Mouse (Mus musculus) retina, adult 2 months (tissue): Measurements from ENCODE around the gene Krt87.

ENCODE experiments used
- DNase-seq: peaks from one replicate; pipeline ENCODE4 v3.0.0-alpha.2; 2012; ENCODE audit warnings: low read depth, low spot score

The Krt87 gene

DNA sequence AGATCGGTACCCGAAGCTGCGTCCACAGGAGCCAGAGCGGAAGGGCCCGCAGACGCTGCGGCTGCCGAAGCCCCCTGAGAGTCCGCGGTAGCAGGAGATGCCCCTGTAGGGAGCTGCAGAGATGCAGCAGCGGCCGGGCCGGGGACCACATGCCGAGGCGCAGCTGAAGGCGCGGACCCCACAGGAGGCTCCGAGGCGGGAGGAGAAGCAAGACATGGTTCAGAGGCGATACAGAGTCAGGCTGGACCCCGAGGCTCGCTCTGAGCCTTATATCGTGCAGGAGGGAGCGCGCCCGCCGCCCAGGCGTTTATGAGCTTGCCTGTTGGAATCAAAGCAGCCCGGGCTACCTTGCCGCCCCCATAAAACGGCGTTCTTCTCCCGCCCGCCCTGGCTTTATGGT lies at the start of gene Krt87:
Gene Krt87, minus strand, starts transcription at position 250 of the 400 bp plus-strand sequence.
- DNase-seq: no peak

DNA sequence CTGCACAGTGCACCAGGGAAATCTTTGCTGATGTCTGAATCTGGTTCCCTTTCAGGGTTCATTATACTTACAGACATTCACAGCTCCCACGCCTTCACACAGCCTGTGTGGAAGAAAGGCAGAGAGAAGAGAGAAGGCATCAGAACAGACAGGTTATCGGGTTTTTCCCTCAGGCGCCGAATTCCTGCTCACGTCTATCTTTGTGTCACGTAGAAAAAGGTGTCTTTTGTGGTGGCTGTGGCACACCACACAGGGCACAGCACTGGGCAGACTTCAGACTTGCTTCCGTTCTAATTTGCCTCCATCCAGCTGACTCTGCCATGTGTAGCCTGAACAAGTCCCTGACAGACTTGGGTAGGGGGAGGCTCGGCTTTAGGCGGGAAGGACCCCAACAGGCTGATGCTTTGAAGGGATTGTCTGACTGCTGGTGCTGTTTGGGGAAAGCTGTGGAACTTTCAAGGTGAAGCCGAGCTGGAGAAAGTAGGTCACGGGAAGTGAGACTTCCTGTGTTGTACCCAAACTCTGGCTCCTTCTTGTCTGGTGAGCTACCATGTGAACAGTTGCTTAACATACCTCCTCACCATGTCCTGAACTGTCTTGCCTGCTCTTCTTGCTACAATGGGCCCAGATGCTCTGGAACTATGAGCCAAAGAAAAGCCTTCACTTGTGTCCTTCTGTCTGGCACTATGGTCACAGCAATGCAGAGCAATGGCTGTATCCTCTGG lies 47.5 kb upstream of the Krt87 start:
- no peak for DNase-seq

DNA sequence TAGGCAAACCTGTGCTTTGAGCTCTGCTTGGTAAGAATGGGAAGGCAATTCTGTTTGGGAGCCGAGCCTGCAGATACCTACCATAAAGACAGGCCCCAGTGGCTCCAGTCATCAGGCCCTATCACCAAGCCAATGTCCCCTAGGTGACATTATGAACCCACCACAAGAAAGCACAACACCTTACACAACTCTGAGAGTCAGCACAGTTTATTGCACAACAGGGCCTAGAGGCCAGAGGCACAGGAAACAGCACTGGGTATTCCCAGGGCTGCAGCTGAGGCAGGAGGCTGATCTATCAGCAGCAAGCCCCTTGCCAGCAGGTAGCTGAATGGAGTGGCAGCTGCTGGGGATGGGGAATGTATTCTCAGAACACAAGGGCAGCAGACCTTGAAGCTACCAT lies 46.3 kb upstream of the Krt87 start:
- DNase-seq: no peak

DNA sequence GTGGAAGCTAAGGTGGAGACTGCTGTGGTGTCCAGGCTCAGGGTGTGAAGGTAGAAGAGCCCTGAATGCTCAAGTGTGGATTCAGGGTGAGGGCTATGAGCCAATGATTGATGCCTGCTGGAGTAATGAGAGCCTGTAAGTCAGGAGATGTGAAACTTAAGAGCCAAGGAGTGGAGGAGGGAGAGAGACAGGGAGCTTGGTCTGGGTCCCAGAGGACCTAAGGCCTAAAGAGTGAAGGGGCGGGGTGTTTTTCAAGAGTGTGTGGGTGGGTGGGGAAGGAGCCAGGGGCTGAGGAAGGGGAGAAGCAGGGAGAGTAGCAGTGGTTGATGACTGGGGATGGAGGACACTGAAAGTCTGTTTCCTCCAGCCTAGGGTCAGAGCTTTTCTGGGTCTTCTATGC lies 45.0 kb upstream of the Krt87 start:
- DNase-seq: no peak

DNA sequence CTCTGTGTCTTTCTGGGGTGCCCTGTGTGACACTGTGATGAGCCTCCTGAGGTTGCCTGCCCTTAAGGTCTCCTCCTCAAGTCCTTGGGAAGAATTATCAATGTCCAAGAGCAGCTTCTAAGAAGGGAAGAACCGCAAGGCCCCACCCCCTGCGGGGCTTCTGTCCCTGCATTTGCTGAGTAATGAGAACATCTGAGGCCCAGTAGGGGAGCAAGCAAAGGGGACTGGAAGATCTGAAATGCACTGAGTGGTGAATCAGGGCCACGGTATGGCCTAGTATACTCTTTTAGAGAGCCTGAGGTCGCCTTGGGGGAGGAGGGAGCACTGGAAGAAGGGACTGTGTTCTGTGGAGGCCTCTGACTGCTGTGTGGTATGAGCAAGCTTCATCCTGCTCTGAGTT lies 43.5 kb upstream of the Krt87 start:
- DNase-seq: no peak

DNA sequence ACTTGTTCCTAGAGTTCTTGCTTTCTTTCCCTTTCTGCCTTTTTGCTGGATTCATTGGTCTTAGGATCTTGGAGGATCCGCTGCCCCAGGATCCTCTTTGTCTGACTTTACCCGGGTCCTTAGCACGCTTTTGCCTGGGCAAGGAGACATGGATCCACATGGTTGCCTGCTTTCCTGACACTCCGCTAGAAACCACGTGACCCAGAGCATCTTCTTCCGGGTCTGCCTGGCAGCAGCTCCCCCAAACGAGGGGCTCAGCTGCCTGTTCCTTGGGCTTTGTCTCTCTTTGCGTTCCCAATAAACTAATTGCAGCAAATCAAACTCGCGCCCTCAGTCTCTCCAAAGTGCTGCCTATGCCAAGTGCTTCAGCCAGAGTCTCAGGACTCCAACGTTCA lies 41.1 kb upstream of the Krt87 start:
- DNase-seq: no peak

DNA sequence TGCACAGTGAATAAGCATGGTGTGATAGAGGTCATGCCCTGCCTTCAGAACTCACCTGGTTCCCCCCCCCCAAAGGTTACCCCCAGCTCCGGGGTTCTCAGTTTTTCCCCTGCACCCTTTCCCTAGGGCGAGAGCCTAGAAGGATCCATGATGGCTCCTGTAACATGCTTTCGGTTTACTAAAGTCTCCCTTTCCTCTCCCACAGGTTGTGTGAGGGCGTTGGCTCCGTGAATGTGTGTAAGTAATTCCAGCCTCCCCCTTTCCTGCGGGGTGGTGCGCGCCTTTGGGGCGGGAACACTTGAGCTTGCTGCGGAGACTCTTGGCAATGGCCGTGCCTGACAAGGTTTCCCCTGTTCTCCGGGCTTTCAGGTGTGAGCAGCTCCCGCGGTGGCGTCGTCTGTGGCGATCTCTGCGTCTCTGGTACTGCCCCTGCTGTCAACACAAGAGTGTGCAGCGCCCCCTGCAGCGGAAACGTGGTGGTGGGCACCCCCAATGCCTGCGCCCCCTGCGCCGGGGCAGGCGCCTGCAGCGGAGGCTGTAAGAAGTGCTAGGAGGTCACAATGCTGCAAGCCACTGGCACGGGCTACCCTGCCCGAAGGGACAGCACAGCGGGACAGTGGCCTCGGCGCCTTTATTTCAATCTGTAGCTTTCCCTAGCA lies 40.5 kb upstream of the Krt87 start:
- no peak for DNase-seq

DNA sequence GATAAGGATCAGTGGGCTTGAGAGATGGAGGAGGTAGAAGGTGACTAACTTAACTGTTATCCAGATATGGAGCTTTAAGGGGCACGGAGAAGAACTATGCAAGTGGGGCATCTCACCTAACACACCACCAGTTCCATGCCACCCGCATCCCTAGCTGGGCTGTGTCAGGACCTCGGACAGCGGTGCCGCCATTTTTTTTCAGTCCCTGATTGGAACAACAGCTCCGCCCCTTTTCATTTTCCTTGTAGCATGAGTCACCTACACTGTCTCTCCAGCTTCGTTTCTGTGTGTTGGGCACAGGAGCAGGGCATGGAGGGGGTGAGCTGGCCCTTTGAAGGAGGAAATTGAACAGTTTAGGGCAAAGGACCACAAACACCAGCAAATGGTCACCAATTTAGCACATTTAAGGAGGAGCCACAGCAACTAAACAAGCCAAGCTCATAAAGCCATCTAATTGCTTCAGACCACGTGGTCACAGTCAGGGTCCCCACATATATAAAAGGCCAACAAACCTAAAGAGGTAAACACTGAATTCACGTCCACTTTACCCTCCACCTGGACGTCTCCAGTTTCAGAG lies 34.4 kb upstream of the Krt87 start, which contains the start of gene Krt86:
Gene Krt86, plus strand, starts transcription at position 527 of the 577 bp plus-strand sequence.
- no peak for DNase-seq

DNA sequence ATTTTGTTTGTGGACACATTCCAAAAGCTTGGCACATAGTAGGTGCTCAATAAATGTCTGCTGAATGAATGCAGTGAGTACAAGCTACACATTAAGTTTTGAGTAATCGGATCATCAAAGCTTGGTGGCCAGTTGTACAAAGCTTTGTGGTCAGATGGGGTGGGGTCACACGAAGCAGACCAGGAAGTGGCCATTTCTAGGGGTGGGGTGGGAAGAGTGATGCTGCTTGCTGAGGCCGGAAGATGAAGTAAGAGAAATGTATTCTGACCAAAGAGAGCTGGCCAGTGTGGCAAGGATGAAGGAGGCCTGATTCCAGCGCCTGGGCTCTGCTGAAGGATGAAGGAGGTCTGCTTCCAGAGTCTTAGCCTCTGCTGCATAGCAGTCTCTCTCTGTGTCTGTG lies 30.5 kb upstream of the Krt87 start:
- no peak for DNase-seq

DNA sequence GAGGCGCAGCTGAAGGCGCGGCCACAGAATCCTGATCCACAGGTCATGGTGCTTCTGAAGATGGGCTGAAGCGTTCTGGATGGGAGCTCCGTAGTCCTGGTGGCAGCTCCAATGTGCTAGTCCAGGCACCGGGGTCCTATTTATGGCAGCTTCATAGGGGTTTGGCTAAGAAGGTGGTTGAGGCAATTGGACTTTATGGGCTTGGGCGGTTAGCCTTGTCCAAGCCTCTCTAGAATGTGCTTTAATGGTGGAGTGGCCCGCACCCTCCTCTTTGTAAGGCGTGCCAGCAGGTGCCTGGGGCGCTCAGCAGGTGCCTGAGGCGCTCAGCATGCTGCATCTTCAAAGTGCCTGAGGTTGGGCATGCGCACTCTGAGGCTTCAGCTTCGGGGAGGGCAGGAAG lies 25.0 kb upstream of the Krt87 start, which contains the start of gene Krt81:
Gene Krt81, minus strand, starts transcription at position 101 of the 400 bp plus-strand sequence.
- DNase-seq: no peak

DNA sequence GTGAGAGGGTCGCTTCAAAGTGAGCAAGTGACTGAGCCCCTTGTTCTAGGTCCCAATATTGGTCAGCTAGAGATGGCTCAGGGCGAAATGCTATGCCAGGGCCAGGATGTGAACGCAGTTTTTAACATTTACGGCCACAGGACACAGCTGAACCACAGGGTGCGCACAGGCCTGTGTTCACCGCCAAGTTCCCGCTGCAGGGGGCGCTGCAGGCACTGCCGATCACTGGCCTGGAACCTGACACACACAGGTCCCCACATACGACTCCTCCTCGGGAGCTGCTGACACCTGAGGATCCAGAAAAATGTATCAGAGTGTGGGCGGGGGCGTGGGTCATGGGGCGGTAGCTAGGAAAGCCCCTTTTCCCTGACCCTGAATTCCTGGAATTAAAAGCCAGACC lies 20.7 kb upstream of the Krt87 start:
- no peak for DNase-seq

DNA sequence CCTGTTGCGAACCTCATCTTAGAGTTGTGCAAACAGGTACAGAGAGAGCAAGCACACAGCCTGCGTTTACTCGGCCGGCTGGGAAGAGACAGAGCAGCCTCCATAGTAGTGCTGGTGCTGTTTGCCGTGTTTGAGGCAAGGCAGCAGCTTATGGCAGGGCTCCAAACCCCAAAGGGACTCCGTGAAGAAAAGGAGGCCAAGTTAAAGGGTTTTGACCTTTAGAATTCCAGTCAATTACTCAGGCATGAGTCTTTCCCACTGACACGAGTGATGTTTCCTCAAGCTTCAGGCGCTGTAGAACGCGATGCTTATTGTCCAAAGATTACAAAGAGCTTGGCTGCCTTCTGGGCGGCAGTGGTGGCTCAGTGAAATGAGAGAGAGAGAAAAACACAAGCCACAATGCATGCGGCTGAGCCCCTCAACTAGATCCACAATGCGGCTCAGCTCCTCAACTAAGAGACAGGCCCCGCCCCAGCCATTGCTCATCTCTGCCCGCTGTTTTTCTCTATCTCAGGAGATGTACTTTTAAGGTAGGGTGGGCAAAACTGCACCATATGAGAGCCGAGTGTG lies 19.8 kb upstream of the Krt87 start:
- DNase-seq: no peak

DNA sequence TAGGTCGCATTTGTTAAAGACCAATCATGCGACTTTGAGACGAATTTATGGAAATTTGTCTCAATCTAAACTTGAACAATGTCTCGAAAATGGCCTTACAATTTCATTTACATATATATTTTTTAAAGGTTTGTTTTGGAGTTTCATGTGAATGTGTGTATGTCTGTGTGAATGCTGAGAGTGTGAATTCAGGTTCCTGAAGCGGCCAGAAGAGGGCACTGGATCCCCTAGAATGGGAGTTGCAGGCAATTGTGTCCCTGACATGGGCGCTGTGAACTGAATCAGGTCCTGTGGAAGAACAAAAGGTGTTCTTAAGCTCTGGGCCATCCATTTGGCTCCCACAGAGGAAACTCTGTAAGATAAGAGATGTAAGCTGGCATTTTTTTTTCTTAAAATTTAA lies 17.3 kb upstream of the Krt87 start:
- no peak for DNase-seq

DNA sequence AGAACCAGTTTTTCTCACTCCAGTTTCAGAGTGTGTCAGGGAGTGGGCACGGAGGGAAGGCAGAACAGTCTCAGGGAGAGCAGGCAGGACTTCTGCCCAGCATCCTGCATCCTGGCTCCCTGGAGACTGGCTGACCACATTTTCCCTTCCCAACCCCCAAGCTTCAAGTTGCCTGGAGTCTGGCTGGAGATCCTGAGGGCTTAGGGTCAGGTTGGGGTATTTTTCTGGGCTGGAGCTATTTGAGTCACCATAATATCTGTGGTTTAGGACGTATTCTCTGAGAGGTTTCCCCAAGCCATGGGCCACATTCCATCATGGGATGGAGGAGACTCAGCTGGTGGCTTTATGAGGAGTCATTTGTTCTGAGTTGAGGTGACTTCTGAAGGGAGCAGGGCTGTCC lies 16.7 kb upstream of the Krt87 start:
- no peak for DNase-seq

DNA sequence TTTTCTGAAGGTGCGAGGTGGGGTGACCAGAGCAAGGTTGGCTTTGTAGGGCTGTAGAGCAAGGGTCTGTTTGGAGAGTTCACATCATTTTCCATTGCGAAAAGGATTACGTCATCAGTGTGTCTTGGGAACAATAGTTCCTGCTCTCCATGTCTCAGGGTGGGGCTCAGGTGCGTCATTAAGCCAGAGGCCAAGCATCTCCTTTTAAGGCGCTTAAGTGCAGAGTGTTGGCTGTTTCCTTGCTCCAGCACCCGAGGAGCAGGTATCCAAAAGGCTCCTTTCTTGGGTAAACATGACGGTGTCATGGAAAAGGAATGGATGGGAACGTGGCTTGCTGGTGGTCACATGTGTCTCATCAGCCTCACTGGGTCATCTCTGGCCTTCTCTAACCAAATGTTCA lies 16.2 kb upstream of the Krt87 start:
- no peak for DNase-seq

DNA sequence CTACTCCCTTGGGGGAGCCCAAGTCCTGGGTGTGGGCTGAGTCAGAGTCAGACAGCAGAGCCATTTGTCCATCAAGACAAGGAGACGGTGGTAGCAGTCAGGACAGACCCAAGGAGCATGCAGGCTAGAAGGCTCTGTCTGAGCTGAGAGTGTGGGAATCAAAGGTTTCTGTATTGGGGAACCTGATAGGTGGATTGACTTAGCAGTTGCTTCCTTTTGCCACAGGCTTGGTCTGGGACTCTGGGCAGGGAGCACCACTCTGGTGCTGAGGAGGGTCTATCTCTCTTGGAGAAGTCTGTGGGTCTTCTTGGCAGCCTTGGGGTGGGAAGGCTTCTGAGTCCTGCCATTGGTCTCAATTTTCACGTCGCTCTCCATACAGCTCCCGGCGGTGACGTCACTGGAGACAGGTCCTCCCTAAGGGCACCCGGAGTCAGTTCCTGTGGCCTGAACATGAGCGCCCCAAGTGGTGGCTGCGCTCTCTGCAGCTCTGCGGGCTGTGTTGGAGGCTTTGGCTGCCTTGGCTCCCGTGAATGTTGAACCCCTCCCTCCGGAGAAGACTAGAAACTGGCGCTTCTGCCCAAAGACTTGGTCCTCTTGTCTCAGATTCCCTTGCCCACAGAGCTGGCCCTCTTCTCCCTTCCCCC lies 14.6 kb upstream of the Krt87 start:
- peak; percentile 32 for DNase-seq

DNA sequence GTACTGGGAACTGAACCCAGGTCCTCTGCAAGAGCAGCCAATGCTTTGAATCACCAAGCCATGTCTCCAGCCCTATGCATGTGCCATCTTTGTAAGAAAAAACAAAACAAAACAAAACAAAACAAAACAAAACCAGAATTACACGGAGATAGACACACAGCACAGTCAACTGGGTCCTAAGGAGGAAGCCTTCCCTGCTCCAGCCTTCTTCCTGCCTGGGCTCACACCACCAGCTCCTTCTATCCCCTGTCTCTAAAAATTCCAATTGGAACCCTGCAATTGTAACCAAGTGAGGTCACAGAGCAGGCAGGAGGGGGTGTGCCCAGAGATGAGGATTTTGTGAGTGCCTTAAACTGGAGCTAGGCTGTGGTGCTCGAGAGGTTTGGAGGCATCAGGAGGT lies 8.8 kb upstream of the Krt87 start, which contains the start of gene Krt88:
Gene Krt88, plus strand, starts transcription at position 301 of the 400 bp plus-strand sequence.
- DNase-seq: no peak

DNA sequence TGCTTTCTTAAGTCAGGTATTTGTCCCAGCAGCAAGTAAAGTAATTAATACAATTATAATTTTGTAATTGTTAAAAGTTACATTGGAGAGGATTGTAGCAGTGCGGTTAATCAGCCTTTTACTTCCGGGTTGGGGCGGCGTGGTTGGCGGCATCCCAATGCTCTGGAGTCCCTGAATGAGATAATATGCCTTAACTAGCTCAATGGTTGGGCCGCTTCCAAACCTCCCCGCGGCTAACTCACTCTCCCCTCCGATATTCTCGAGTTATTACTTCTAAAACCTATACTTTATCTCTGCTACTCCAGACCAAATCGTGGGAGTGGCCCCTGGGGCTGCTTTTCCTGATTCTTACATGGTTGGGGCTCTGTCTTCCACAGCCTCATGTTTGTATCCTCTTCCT lies 8.0 kb upstream of the Krt87 start:
- no peak for DNase-seq

DNA sequence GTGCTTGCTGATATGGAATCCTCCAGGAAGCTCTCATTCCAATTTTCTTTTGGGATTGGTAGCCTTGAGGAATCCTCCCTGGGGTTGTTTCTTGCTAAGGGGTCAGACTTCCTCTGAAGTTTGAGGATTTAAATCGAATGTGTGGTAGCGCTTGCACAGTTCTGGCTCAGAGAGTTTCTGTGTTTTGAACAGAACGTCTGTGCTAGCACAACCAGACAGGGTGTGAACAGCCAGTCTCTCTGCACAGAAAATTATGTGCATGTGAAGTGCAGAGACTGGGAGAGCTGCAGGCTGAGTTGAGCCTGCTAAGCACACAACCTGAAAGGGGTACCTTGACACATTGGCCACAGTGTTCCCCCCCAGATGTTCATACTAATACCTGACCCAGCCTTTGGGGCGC lies 2.2 kb upstream of the Krt87 start:
- no peak for DNase-seq

DNA sequence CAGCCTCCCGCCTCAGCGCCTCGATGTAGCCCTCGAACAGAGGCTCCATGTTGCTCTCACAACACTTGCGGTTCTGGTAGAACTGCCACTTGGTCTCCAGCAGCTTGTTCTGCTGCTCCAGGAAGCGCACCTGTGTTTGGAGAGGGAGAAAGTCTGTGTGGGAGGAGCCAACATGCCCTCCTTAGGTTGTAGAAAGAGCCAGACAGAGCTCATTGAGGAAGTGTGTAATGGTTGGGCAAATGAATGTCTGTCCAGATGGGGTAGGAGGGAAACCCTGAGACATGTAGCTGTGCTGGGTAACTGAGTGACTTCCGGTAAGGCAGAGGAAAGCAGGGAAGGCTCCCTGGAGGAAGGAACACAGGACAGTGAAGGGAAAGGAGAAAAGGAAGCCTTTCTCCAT lies 2.0 kb downstream of the Krt87 start:
- DNase-seq: no peak

DNA sequence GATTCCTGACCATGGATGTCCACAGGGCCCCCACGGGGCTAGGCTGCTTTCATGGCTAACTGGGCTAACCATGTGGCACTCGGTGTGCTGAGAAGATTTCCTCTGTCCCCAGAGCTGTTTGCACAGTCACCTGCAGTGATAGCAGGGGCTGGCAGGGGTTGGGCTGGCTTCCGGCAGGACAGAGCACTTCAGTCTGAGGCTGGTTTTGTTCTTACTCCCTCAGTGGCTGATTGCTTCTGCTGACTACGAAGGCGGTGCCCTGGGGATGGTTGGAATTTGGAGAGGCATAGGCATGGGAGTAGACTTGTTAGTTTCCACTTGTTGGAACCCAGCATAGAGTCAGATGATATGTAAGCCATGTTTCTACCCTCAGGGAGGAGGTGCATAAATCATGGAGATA lies 13.7 kb downstream of the Krt87 start:
- no peak for DNase-seq

DNA sequence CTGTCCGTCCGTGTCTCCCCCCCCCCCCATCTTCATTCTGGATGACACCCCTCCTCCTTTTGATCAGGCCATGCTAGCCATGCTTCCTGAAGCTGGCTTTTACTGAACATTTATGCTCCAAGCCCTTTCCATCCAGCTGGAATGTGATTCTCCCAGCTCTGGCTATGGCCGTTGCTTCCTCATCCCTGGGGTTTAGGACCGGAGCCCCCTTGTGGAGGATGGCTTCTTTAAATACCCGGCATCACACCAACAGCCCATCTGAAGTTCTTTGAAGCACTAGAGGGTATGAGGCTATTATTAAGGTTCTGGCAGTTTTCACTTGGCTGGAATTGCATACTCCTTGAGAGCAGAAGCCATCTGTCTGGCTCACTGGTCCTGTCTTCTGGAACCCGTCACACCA lies 17.7 kb downstream of the Krt87 start:
- no peak for DNase-seq
